Mouse (Mus musculus): Measurements from ENCODE around the gene Bub1. TPM values are rescaled to one million over a fixed set of nuclear protein-coding genes. Genes with fewer than 3 reads are reported as not detected.
A peak's percentile ranks its signal among the peaks of the same experiment; 100 is the strongest.

Bub1 gene
- polyA plus RNA-seq, 1 experiment from 2014 or later = 47.8 TPM

DNA sequence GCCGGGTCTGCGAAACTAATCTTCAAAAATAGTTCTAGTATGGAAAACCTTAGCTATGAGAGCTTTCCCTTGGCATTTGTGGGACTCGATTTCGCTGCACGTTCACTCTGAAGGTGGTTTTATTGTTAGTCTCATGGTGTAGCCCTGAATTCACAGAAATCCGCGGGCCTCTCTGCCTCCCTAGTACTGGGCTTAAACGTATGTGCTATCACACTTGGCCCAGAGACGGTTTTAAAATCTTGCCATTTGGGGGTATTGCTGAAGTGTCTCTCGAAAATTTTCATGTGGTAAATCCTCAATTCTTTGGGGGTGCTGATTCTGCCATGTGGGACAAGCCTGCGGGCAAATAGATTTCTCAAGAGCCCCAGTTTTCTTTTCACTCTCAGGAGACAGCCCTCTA lies 42.5 kb downstream of the Bub1 start:
- ATAC-seq (replicated peaks; ENCODE audit: low FRiP score) (no peak; the same call in 1 of the 2 replicates), DNase-seq (ENCODE audit: low spot score) (peak; percentile 39)
- peaks cover 20% of the 10 kb centered on the region for H3K4me1 ChIP-seq (replicated peaks; ENCODE audit: control insufficient read depth, insufficient read depth, low read length)
- H3K9me3 ChIP-seq (ENCODE audit: control insufficient read depth, low read length) = no peaks in the 10 kb centered on the region
- H3K27me3 ChIP-seq (replicated peaks; ENCODE audit: control insufficient read depth, insufficient read depth, low read length) = no peaks in the 10 kb centered on the region
- H3K4me3 ChIP-seq (ENCODE audit: low read depth, low read length) = peak overlapping the region; percentile 67
- H3K4me2 ChIP-seq = peak overlapping the region; percentile 83
- no peaks in the 10 kb centered on the region for H3K36me3 ChIP-seq (ENCODE audit: control insufficient read depth, insufficient read depth, low read length)
- 6% methylated on average over 11 of the region's 11 CpGs for WGBS
- H3K9ac ChIP-seq (ENCODE audit: low read depth, low read length) = peak overlapping the region; percentile 88
- H3K27ac ChIP-seq (ENCODE audit: low read depth, low read length) = peak overlapping the region; percentile 50; the same call in 1 of the 2 replicates

DNA sequence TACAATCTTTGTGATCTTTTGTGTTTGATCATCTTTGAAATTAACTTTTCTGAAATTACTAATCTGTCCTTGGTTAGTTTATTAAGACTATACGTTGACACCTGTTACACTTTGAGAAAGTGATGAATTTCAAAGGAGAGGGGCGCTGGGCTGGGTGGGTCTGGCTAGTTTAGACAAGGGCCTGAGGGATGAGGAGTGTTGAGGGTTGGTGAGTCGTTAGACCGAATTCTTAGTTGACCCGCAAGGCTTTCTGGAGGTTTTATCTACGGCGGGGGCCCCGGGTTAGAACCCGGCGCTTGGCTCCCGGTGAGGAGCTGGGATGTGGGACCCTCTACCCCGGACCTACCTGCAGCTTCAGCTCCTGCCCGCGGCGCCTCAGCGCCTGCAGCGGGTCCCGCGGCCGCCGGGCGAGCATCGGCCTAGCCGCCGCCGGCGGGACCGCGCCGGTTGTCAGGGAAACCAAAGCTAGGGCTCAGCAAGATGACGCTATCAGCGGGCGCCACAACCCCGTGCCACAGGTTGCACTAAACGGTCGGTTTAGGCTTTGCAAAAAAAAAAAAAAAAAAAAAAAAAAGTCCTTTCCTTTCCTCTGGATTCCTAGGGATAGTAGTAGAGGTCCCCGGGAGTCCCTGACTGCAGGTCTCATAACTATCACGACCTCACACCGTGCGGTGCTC lies 43.1 kb downstream of the Bub1 start, which contains the start of gene Nphp1:
Nphp1 (minus strand) TSS at position 458 of the 677 bp plus-strand sequence.
- peaks cover 20% of the 10 kb centered on the region for H3K4me1 ChIP-seq (replicated peaks; ENCODE audit: control insufficient read depth, insufficient read depth, low read length)
- H3K9ac ChIP-seq (ENCODE audit: low read depth, low read length) = peak within 1 kb of the TSS; percentile 88
- H3K4me2 ChIP-seq = peak within 1 kb of the TSS; percentile 83
- H3K9me3 ChIP-seq (ENCODE audit: control insufficient read depth, low read length) = no peaks in the 10 kb centered on the region
- peak; percentile 80 for ATAC-seq (replicated peaks; ENCODE audit: low FRiP score)
- H3K36me3 ChIP-seq (ENCODE audit: control insufficient read depth, insufficient read depth, low read length) = no peaks in the 10 kb centered on the region
- H3K27ac ChIP-seq (ENCODE audit: low read depth, low read length) = peak within 1 kb of the TSS; percentile 50; the same call in 1 of the 2 replicates
- DNase-seq (ENCODE audit: low spot score) = peak; percentile 80
- H3K4me3 ChIP-seq (ENCODE audit: low read depth, low read length) = peak within 1 kb of the TSS; percentile 67
- no peaks in the 10 kb centered on the region for H3K27me3 ChIP-seq (replicated peaks; ENCODE audit: control insufficient read depth, insufficient read depth, low read length)
- under 1% methylated on average over 40 of the region's 40 CpGs for WGBS

- Histone ChIP-seq H3K4me1 (replicated peaks; ENCODE audit: control insufficient read depth, insufficient read depth, low read length) (peaks cover 20% of the 10 kb centered on the region), H3K36me3 (ENCODE audit: control insufficient read depth, insufficient read depth, low read length) (no peaks in the 10 kb centered on the region), H3K27me3 (replicated peaks; ENCODE audit: control insufficient read depth, insufficient read depth, low read length) (no peaks in the 10 kb centered on the region), H3K9ac (ENCODE audit: low read depth, low read length) (no peak overlapping the region), H3K27ac (ENCODE audit: low read depth, low read length) (no peak overlapping the region), H3K4me2 (no peak overlapping the region), H3K4me3 (ENCODE audit: low read depth, low read length) (no peak overlapping the region), H3K9me3 (ENCODE audit: control insufficient read depth, low read length) (no peaks in the 10 kb centered on the region)
- DNase-seq (ENCODE audit: low spot score) (no peak), ATAC-seq (replicated peaks; ENCODE audit: low FRiP score) (no peak)
- 93% methylated on average over 5 of the region's 5 CpGs for WGBS
Observed at GRCm38 (mm10) chr2:127787226-127787625, 44.4 kb downstream of the Bub1 start.

GRCm38 (mm10) chr2:127778451-127778850 lies 53.2 kb downstream of the Bub1 start:
- Histone ChIP-seq H3K27me3 (replicated peaks; ENCODE audit: control insufficient read depth, insufficient read depth, low read length) (no peaks in the 10 kb centered on the region), H3K27ac (ENCODE audit: low read depth, low read length) (no peak overlapping the region), H3K9me3 (ENCODE audit: control insufficient read depth, low read length) (no peaks in the 10 kb centered on the region), H3K4me2 (no peak overlapping the region), H3K9ac (ENCODE audit: low read depth, low read length) (no peak overlapping the region), H3K4me1 (replicated peaks; ENCODE audit: control insufficient read depth, insufficient read depth, low read length) (no peaks in the 10 kb centered on the region; the same call in 1 of the 2 replicates), H3K36me3 (ENCODE audit: control insufficient read depth, insufficient read depth, low read length) (peaks cover 3% of the 10 kb centered on the region; the same call in 1 of the 2 replicates), H3K4me3 (ENCODE audit: low read depth, low read length) (no peak overlapping the region)
- ATAC-seq (replicated peaks; ENCODE audit: low FRiP score) = no peak
- 82% methylated on average over 5 of the region's 5 CpGs for WGBS
- DNase-seq (ENCODE audit: low spot score) = no peak

- H3K9ac ChIP-seq (ENCODE audit: low read depth, low read length) = no peak overlapping the region
- no peaks in the 10 kb centered on the region for H3K27me3 ChIP-seq (replicated peaks; ENCODE audit: control insufficient read depth, insufficient read depth, low read length)
- no peak for ATAC-seq (replicated peaks; ENCODE audit: low FRiP score)
- H3K4me2 ChIP-seq = no peak overlapping the region
- WGBS = 90% methylated on average over 3 of the region's 3 CpGs
- peaks cover 3% of the 10 kb centered on the region; the same call in 1 of the 2 replicates for H3K36me3 ChIP-seq (ENCODE audit: control insufficient read depth, insufficient read depth, low read length)
- no peak overlapping the region for H3K4me3 ChIP-seq (ENCODE audit: low read depth, low read length)
- no peak overlapping the region for H3K27ac ChIP-seq (ENCODE audit: low read depth, low read length)
- no peak for DNase-seq (ENCODE audit: low spot score)
- H3K9me3 ChIP-seq (ENCODE audit: control insufficient read depth, low read length) = no peaks in the 10 kb centered on the region
- H3K4me1 ChIP-seq (replicated peaks; ENCODE audit: control insufficient read depth, insufficient read depth, low read length) = no peaks in the 10 kb centered on the region; the same call in 1 of the 2 replicates
Observed at GRCm38 (mm10) chr2:127775013-127775412, 56.7 kb downstream of the Bub1 start.

DNA sequence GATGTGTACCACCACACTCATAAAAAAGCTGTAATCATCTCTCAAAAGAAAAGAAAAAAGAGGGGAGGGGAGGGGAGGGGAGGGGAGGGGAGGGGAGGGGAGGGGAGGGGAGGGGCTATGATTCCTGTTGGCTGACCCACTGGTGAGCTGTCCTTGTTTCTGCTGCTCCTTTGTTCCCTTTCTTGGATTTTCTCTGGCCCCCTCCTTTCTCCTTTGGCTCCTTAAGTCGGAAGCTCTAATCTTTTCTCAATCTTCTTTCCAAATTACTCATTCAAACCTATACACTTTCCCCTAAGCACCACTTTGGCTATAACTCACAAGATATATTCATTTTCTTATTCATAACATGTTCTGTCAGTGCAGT lies 57.1 kb downstream of the Bub1 start:
- Histone ChIP-seq H3K27me3 (replicated peaks; ENCODE audit: control insufficient read depth, insufficient read depth, low read length) (no peaks in the 10 kb centered on the region), H3K27ac (ENCODE audit: low read depth, low read length) (no peak overlapping the region), H3K9me3 (ENCODE audit: control insufficient read depth, low read length) (no peaks in the 10 kb centered on the region), H3K4me2 (no peak overlapping the region; the same call in 1 of the 2 replicates), H3K36me3 (ENCODE audit: control insufficient read depth, insufficient read depth, low read length) (peaks cover 3% of the 10 kb centered on the region; the same call in 1 of the 2 replicates), H3K4me3 (ENCODE audit: low read depth, low read length) (no peak overlapping the region), H3K4me1 (replicated peaks; ENCODE audit: control insufficient read depth, insufficient read depth, low read length) (no peaks in the 10 kb centered on the region; the same call in 1 of the 2 replicates), H3K9ac (ENCODE audit: low read depth, low read length) (no peak overlapping the region)
- DNase-seq (ENCODE audit: low spot score) = no peak
- no peak for ATAC-seq (replicated peaks; ENCODE audit: low FRiP score)
- WGBS = 53% methylated on average over 1 of the region's 1 CpGs

DNA sequence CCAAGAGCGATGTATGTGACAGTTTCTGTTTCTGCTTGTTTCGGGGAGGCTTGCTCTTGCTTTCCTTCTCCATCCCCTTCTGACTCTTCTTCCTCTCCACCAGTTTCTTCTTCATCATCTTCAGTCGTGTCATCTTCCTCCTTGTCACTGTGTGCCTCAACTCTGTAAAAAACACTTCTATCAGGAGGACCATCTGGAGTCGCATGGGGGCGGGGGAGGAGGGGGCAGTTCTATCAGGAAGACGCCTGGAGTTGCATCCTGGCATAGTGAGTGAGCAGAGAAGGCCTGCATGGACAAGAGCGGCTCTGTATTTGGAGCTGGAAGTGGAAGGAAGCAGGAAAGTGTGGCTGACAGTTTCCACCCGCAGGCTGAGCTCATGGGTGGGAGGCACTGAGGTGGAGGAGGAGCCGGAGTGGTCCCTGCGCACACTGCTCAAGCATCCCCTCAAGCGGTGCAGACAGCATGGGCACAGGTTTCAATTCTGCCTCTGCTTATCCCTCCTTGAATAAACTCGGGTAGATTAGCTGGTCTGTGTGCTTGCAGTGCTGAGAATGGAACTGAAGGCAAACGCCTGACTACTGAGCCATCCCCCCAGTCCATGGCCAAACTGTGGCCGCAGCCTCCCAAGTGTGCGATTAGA lies 57.6 kb downstream of the Bub1 start:
- H3K27me3 ChIP-seq (replicated peaks; ENCODE audit: control insufficient read depth, insufficient read depth, low read length) = no peaks in the 10 kb centered on the region
- H3K4me3 ChIP-seq (ENCODE audit: low read depth, low read length) = peak overlapping the region; percentile 8; the same call in 1 of the 2 replicates
- peak overlapping the region; percentile 45 for H3K27ac ChIP-seq (ENCODE audit: low read depth, low read length)
- WGBS = 45% methylated on average over 15 of the region's 15 CpGs
- no peaks in the 10 kb centered on the region; the same call in 1 of the 2 replicates for H3K4me1 ChIP-seq (replicated peaks; ENCODE audit: control insufficient read depth, insufficient read depth, low read length)
- H3K36me3 ChIP-seq (ENCODE audit: control insufficient read depth, insufficient read depth, low read length) = peaks cover 3% of the 10 kb centered on the region; the same call in 1 of the 2 replicates
- peak overlapping the region; percentile 44 for H3K4me2 ChIP-seq
- no peak overlapping the region for H3K9ac ChIP-seq (ENCODE audit: low read depth, low read length)
- no peak for DNase-seq (ENCODE audit: low spot score)
- peak; percentile 86 for ATAC-seq (replicated peaks; ENCODE audit: low FRiP score)
- H3K9me3 ChIP-seq (ENCODE audit: control insufficient read depth, low read length) = no peaks in the 10 kb centered on the region

DNA sequence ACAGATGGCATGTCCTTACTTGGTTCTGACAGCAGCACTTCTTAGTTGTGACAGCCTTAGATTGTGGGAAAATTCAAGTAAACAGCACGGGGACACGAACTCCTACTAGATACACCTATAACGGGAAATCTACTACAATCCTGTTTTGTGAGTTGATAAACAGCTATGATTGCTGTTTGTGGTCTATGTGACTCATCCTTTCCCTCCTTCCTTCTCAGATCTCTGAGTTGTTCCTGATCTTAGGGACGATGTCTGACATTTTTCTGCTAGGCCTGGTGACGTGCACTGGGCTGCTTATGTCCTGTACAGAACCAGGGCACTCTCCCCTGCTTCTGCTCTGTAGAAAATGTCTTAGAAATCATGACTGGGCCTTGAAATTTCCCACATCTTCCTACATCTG lies 70.1 kb downstream of the Bub1 start:
- Histone ChIP-seq H3K27ac (ENCODE audit: low read depth, low read length) (no peak overlapping the region), H3K9ac (ENCODE audit: low read depth, low read length) (no peak overlapping the region), H3K27me3 (replicated peaks; ENCODE audit: control insufficient read depth, insufficient read depth, low read length) (no peaks in the 10 kb centered on the region), H3K4me3 (ENCODE audit: low read depth, low read length) (no peak overlapping the region), H3K36me3 (ENCODE audit: control insufficient read depth, insufficient read depth, low read length) (no peaks in the 10 kb centered on the region; the same call in 1 of the 2 replicates), H3K9me3 (ENCODE audit: control insufficient read depth, low read length) (no peaks in the 10 kb centered on the region), H3K4me1 (replicated peaks; ENCODE audit: control insufficient read depth, insufficient read depth, low read length) (no peaks in the 10 kb centered on the region), H3K4me2 (no peak overlapping the region)
- DNase-seq (ENCODE audit: low spot score) (no peak), ATAC-seq (replicated peaks; ENCODE audit: low FRiP score) (no peak)
- WGBS = 68% methylated on average over 5 of the region's 5 CpGs
